Mouse (Mus musculus) heart, embryonic 13.5 days (tissue): ENCODE results near the gene Myo9b. TPM values are rescaled to one million over a fixed set of nuclear protein-coding genes. Genes with fewer than 3 reads are reported as not detected.

Source experiments
- ATAC-seq: fragments of 200-750 bp; cut with Nextera tagmentation; 2 replicates; pipeline ENCODE4 v1.8.0; 2017; ENCODE audit warnings: moderate TSS enrichment; ENCODE audit not compliant: insufficient number of reproducible peaks, low FRiP score, low TSS enrichment; ENCODE audit errors: extremely low read depth
- H3K27ac ChIP-seq: fragments of 300-500 bp; sonication (generic); replicated peaks from 2 replicates; pipeline ENCODE4 v1.5.1; 2015; ENCODE audit warnings: moderate library complexity, mild to moderate bottlenecking, inconsistent platforms
- H3K27me3 ChIP-seq: fragments of 300-500 bp; sonication (generic); replicated peaks from 2 replicates; pipeline ENCODE4 v1.6.1; 2015; ENCODE audit warnings: mild to moderate bottlenecking, inconsistent platforms
- H3K36me3 ChIP-seq: fragments of 300-500 bp; sonication (generic); 2 replicates; pipeline ENCODE4 v1.6.1; 2015; ENCODE audit warnings: mild to moderate bottlenecking, inconsistent platforms
- H3K4me1 ChIP-seq: fragments of 300-500 bp; sonication (generic); 2 replicates; pipeline ENCODE4 v1.6.1; 2015; ENCODE audit warnings: inconsistent platforms
- H3K4me2 ChIP-seq: fragments of 300-500 bp; sonication (generic); 2 replicates; pipeline ENCODE4 v1.6.1; 2015; ENCODE audit warnings: inconsistent platforms, mild to moderate bottlenecking, moderate library complexity
- H3K4me3 ChIP-seq: fragments of 300-500 bp; sonication (generic); 2 replicates; pipeline ENCODE4 v1.5.1; 2015; ENCODE audit warnings: moderate library complexity, mild to moderate bottlenecking, inconsistent platforms
- H3K9ac ChIP-seq: fragments of 300-500 bp; sonication (generic); 2 replicates; pipeline ENCODE4 v1.6.1; 2015; ENCODE audit warnings: inconsistent platforms, mild to moderate bottlenecking, moderate library complexity
- H3K9me3 ChIP-seq: fragments of 300-500 bp; sonication (generic); 2 replicates; pipeline ENCODE4 v1.6.1; 2016; ENCODE audit warnings: inconsistent platforms
- WGBS: fragments of 180-500 bp; shearing (Covaris S2); methylation state at CpG from one replicate; pipeline ENCODE4 v1.1.7; 2015; ENCODE audit warnings: mixed read lengths; 5-methylcytosine and 5-hydroxymethylcytosine counted together
- polyA plus RNA-seq: library from polyadenylated mRNA; unstranded; fragments of >200 nt; fragmentation: Nextera tagmentation; extraction: Ambion mirVana; gene quantifications from 2 replicates; pipeline ENCODE4 v1.2.1, GENCODE M21; 2015

Gene Myo9b
- polyA plus RNA-seq, 1 experiment from 2014 or later = 14.5 TPM

GRCm38 (mm10) chr8:71404011-71404410 is 131.5 kb downstream of the Myo9b start:
- Histone ChIP-seq H3K4me1 (peaks cover 25% of the 10 kb centered on the region), H3K9me3 (no peaks in the 10 kb centered on the region), H3K27me3 (no peaks in the 10 kb centered on the region), H3K9ac (no peak overlapping the region), H3K4me3 (no peak overlapping the region), H3K27ac (no peak overlapping the region), H3K36me3 (peaks cover 40% of the 10 kb centered on the region), H3K4me2 (no peak overlapping the region)
- 83% methylated on average over 8 of the region's 8 CpGs for WGBS
- no peak for ATAC-seq

GRCm38 (mm10) chr8:71404951-71405351 is 132.4 kb downstream of the Myo9b start:
- 83% methylated on average over 9 of the region's 9 CpGs for WGBS
- Histone ChIP-seq H3K27me3 (no peaks in the 10 kb centered on the region), H3K4me2 (peak overlapping the region; percentile 97), H3K9me3 (no peaks in the 10 kb centered on the region), H3K4me1 (peaks cover 25% of the 10 kb centered on the region), H3K27ac (no peak overlapping the region), H3K4me3 (0 out of 2 replicates have a peak overlapping the region, but pooled peaks have one; percentile 80), H3K9ac (peak overlapping the region; percentile 88; the same call in 1 of the 2 replicates), H3K36me3 (peaks cover 41% of the 10 kb centered on the region)
- ATAC-seq = no peak

- Histone ChIP-seq H3K9ac (peak within 1 kb of the TSS; percentile 88), H3K9me3 (no peaks in the 10 kb centered on the region), H3K4me2 (peak within 1 kb of the TSS; percentile 97), H3K4me1 (peaks cover 25% of the 10 kb centered on the region), H3K36me3 (peaks cover 41% of the 10 kb centered on the region), H3K27me3 (no peaks in the 10 kb centered on the region), H3K27ac (peak within 1 kb of the TSS; percentile 55), H3K4me3 (peak within 1 kb of the TSS; percentile 80)
- ATAC-seq = peak; percentile 71
- WGBS = 13% methylated on average over 33 of the region's 33 CpGs
These were observed 133.0 kb downstream of the Myo9b start, which contains the start of gene Ankle1 for GRCm38 (mm10) chr8:71405401-71406098. TSS of gene Ankle1 (plus strand) at chr8:71406010.

GRCm38 (mm10) chr8:71406099-71407015 is 133.8 kb downstream of the Myo9b start:
- H3K4me2 ChIP-seq = peak overlapping the region; percentile 97
- no peaks in the 10 kb centered on the region for H3K27me3 ChIP-seq
- WGBS = 1% methylated on average over 55 of the region's 55 CpGs
- ATAC-seq = peak; percentile 18; the same call in 1 of the 2 replicates
- H3K36me3 ChIP-seq = peaks cover 35% of the 10 kb centered on the region
- H3K9ac ChIP-seq = peak overlapping the region; percentile 88
- H3K4me3 ChIP-seq = peak overlapping the region; percentile 80
- H3K9me3 ChIP-seq = no peaks in the 10 kb centered on the region
- peaks cover 25% of the 10 kb centered on the region for H3K4me1 ChIP-seq
- peak overlapping the region; percentile 55; the same call in 1 of the 2 replicates for H3K27ac ChIP-seq

- H3K27ac ChIP-seq = no peak overlapping the region
- H3K4me3 ChIP-seq = no peak overlapping the region
- 89% methylated on average over 14 of the region's 14 CpGs for WGBS
- ATAC-seq = no peak
- peak overlapping the region; percentile 97 for H3K4me2 ChIP-seq
- H3K4me1 ChIP-seq = peaks cover 25% of the 10 kb centered on the region
- H3K9ac ChIP-seq = peak overlapping the region; percentile 33; the same call in 1 of the 2 replicates
- H3K27me3 ChIP-seq = no peaks in the 10 kb centered on the region
- no peaks in the 10 kb centered on the region for H3K9me3 ChIP-seq
- H3K36me3 ChIP-seq = peaks cover 35% of the 10 kb centered on the region
These were observed 134.9 kb downstream of the Myo9b start for GRCm38 (mm10) chr8:71407441-71407840.

- H3K27ac ChIP-seq = no peak overlapping the region
- H3K4me1 ChIP-seq = peaks cover 25% of the 10 kb centered on the region
- no peak overlapping the region for H3K4me3 ChIP-seq
- no peak for ATAC-seq
- H3K9me3 ChIP-seq = no peaks in the 10 kb centered on the region
- H3K27me3 ChIP-seq = no peaks in the 10 kb centered on the region
- H3K4me2 ChIP-seq = no peak overlapping the region
- peaks cover 33% of the 10 kb centered on the region for H3K36me3 ChIP-seq
- WGBS = 89% methylated on average over 4 of the region's 4 CpGs
- H3K9ac ChIP-seq = no peak overlapping the region
These were observed 135.7 kb downstream of the Myo9b start for GRCm38 (mm10) chr8:71408231-71408630.

Other genes with a start within 250 kb of the Myo9b start
- 126 and 154 TPM in 2 replicates for gene Haus8, start 220 bp downstream of the Myo9b start, polyA plus RNA-seq
- gene Use1, start 94.1 kb downstream of the Myo9b start, polyA plus RNA-seq = 69.1 and 78.1 TPM in 2 replicates
- gene Ocel1, start 98.6 kb downstream of the Myo9b start, polyA plus RNA-seq = 4.3 and 4.4 TPM in 2 replicates
- gene Nr2f6, start 109.2 kb downstream of the Myo9b start, polyA plus RNA-seq = 36.6 and 40.9 TPM in 2 replicates
- gene Ushbp1, start 123.1 kb downstream of the Myo9b start, polyA plus RNA-seq = 9.2 and 10.2 TPM in 2 replicates
- gene Babam1, start 124.1 kb downstream of the Myo9b start, polyA plus RNA-seq = 89.7 and 91.8 TPM in 2 replicates
- gene Ankle1, start 133.3 kb downstream of the Myo9b start, polyA plus RNA-seq = 27.6 and 29.4 TPM in 2 replicates
- 33.0 and 35.5 TPM in 2 replicates for gene Abhd8, start 190.9 kb downstream of the Myo9b start, polyA plus RNA-seq
- 165 and 186 TPM in 2 replicates for gene Mrpl34, start 192.2 kb downstream of the Myo9b start, polyA plus RNA-seq
- 75.6 and 87.1 TPM in 2 replicates for gene Dda1, start 196.5 kb downstream of the Myo9b start, polyA plus RNA-seq
- 0.63 and 0.78 TPM in 2 replicates for gene Ano8, start 213.2 kb downstream of the Myo9b start, polyA plus RNA-seq
- gene Gtpbp3, start 215.4 kb downstream of the Myo9b start, polyA plus RNA-seq = 11.6 and 12.6 TPM in 2 replicates
- 133 and 135 TPM in 2 replicates for gene Plvap, start 239.0 kb downstream of the Myo9b start, polyA plus RNA-seq